Mouse (Mus musculus) gastrocnemius, adult 2 months (tissue): Measurements from ENCODE around the gene Unc45a. TPM values are rescaled to one million over a fixed set of nuclear protein-coding genes. Genes with fewer than 3 reads are reported as not detected.

ENCODE experiments used
- DNase-seq: peaks from one replicate; pipeline ENCODE4 v3.0.0; 2022
- H3K27ac ChIP-seq: fragments of 200-600 bp; 2 replicates; pipeline ENCODE4 v1.8.1; 2022; ENCODE audit warnings: mild to moderate bottlenecking
- H3K4me3 ChIP-seq: fragments of 200-600 bp; 2 replicates; pipeline ENCODE4 v1.8.1; 2022; ENCODE audit warnings: mild to moderate bottlenecking, moderate library complexity
- CTCF ChIP-seq: fragments of 200-600 bp; IDR thresholded peaks from 2 replicates; pipeline ENCODE4 v1.8.1; 2022; ENCODE audit warnings: antibody characterized with exemption, mild to moderate bottlenecking, moderate library complexity
- intact Hi-C: fragments of 180-260 bp; cut with DNase I; formaldehyde crosslinking; loops from one replicate; pipeline ENCODE4 v1.15.1; 2025
- total RNA-seq, 2 experiments: library from RNA; stranded (reverse); gene quantifications; 2 replicates each; pipeline ENCODE4 v1.2.3; 2021

Unc45a gene
- total RNA-seq, 2 experiments from 2014 or later = 12.3 to 12.7 TPM

- intact Hi-C loops = no loop called here
- TF ChIP-seq CTCF = no peak
- no peak overlapping the region; the same call in 1 of the 2 replicates for H3K27ac ChIP-seq
- H3K4me3 ChIP-seq = no peak overlapping the region
- DNase-seq = no peak
Measured at GRCm38 (mm10) chr7:80358039-80358438, 17.2 kb upstream of the Unc45a start.

GRCm38 (mm10) chr7:80357156-80357555 lies 16.4 kb upstream of the Unc45a start:
- intact Hi-C loops = no loop called here
- peak overlapping the region; percentile 31; the same call in 1 of the 2 replicates for H3K27ac ChIP-seq
- no peak for DNase-seq

DNA sequence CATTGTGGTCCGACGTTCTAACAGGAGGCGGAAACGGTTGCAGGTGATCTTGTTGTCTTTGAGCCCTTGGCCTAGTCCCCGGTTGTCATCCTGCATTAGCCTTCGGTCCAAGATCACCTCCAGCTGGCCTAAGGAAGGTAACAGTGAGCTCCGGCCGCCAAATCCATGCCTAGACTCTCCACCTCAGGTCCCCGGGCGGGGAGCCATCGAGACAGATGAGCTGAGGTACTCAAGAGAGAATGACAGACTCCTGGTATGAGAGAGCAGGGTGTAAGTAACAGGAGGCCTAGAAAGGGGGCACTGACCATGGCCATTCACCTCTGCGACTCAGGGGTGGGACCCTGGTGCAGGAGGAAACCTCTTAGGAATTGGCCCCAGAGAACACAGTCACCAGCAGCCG lies 15.5 kb upstream of the Unc45a start:
- intact Hi-C loops = no loop called here
- H3K27ac ChIP-seq = peak overlapping the region; percentile 31; the same call in 1 of the 2 replicates
- no peak for TF ChIP-seq CTCF

More at GRCm38 (mm10) chr7:80357156-80357555, 16.4 kb upstream of the Unc45a start:
- TF ChIP-seq CTCF = no peak
- no peak overlapping the region for H3K4me3 ChIP-seq

GRCm38 (mm10) chr7:80352920-80353319 lies 12.1 kb upstream of the Unc45a start:
- Histone ChIP-seq H3K4me3 (no peak overlapping the region), H3K27ac (peak overlapping the region; percentile 90)
- intact Hi-C loops = no loop called here
- peak; percentile 88 for DNase-seq
- 0 out of 2 replicates have a peak, but pooled peaks have one; percentile 0 for TF ChIP-seq CTCF

More for the DNA sequence above, 15.5 kb upstream of the Unc45a start:
- H3K4me3 ChIP-seq = no peak overlapping the region
- no peak for DNase-seq

DNA sequence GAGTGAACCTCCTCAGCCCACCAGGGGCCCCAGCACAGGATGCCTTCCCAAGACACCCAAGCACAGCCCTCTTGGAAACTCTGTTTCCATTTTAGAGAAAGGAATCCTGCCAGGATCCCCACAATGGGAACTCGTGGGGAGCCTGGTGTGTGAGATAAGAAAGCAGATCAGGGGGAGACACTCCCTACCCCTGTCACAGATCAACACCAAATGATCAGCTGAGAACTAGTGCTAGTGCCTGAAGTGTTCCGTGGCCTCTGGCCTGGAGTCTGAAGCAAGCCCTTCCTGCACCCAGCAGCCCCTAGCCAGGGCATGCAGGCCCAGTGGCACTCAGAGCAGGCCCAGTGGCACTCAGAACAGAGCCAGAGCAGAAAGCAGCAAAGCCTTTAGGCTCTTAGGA lies 10.0 kb upstream of the Unc45a start:
- intact Hi-C loops = no loop called here
- DNase-seq = no peak
- no peak overlapping the region for H3K27ac ChIP-seq
- TF ChIP-seq CTCF = no peak
- H3K4me3 ChIP-seq = no peak overlapping the region

DNA sequence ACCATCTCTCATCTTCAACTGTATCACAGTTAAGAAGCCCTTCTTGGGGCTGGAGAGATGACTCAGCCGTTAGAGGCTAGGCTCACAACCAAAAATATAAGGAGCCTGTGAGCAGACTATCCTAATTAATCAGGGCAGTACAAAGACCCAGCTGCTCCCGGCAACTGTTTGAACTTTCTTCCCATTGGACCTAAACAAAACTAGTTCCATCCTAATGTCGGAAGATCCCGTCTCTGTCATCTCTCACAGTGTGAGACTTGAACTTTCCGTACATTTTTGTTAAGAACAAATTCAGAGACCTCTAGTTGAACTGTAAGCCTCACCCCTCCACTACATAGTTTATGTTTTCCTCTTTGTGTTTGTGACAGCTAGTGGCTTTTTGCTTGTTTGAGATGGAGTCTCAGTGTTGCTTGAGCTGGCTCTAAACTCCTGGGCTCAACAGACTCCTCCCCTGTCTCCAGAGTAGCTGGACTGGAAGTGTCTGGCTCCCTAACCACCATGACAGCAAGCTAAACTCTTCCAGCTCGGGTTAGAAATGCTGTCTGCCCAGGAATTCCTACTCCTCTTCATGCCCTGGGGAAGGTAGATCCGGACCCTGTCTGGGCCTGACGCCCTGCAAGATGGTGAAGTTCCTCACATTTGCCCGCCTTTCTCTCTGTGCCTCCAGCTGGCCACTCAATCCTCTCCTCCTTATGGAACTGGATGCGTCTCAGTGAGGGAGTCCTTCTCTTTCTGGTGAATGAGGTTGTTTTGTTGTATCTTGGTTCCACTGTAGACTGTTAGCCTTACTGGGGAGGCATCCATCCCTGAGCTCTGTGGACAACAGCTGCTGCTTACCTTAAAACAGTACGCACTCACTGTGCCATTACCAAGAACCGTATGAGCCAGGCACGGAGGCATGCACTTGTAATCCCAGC lies 7.1 kb upstream of the Unc45a start:
- H3K27ac ChIP-seq = peak overlapping the region; percentile 38; the same call in 1 of the 2 replicates
- intact Hi-C loops = no loop called here
- no peak for DNase-seq
- TF ChIP-seq CTCF = no peak
- H3K4me3 ChIP-seq = no peak overlapping the region

DNA sequence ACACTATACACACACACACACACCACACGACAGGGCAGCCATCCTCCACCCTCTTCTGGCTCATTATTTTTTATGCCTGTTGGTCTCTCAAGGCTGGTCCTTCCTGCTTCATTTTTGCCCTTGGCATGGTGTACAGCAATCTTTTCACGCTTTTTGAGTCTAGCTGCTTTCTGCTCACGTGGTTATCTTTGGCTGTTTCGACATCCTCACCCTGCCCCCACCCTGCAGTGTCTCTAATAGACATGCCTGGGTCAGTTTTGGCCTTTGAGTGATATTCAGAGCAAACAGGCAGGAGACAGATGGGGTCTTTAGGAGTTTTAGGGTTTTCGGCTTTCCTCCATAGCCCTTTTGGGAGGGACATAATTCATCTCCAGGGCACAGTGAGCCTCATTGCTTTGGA lies 6.0 kb upstream of the Unc45a start:
- intact Hi-C loops = no loop called here
- peak overlapping the region; percentile 13; the same call in 1 of the 2 replicates for H3K4me3 ChIP-seq
- H3K27ac ChIP-seq = peak overlapping the region; percentile 68
- no peak for DNase-seq
- TF ChIP-seq CTCF = no peak

DNA sequence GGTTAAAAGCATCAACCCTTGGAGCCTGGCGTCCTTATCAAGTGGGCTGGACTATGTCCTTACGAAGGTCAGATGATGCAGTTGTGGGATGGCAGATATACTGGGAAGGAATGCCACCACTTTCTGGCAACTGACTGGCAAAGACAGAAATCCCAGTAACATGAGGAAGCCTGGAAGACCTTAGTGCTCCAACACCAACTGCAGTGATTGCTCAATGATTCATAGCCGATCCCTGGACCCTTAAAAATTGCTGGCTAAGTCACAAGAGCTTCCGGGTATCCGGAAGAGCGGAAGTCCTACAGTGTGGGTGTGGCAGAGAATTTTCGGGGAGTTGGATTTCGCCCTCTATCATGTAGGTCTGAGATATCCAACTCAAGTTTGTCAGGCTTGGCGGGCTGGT lies 5.4 kb upstream of the Unc45a start:
- intact Hi-C loops = no loop called here
- Histone ChIP-seq H3K4me3 (peak overlapping the region; percentile 13; the same call in 1 of the 2 replicates), H3K27ac (peak overlapping the region; percentile 68)
- TF ChIP-seq CTCF = no peak
- DNase-seq = no peak

DNA sequence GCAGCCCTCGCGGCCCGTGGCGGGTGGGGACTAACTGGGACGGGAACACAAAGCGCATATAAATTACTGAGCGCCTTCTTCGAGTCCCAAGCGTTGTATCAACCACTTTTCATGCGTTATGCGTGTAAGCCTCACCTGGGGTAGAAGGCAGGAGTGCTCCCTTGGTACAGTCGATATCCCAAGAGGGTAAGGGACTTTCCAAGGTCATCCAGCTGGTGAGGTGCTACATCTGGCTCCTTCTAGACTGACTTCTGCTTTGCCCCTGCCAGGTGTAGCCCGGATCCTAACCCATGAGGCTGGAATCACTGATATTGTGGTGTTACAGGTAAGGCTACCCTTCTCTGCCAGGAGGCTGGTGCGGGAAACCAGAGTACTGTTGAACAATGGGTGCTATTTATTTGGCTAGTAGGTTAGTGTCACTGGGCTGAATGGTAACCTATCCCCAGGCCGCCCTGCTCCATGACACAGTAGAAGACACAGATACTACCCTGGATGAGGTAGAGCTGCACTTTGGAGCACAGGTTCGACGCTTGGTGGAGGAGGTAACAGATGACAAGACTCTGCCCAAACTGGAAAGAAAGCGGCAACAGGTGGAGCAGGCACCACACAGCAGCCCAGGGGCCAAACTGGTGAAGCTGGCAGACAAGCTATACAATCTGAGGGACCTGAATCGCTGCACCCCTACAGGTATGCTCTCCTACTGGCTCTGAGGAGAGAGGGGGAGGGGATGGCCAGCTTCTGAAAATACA lies 2.6 kb upstream of the Unc45a start:
- peak overlapping the region; percentile 94 for H3K27ac ChIP-seq
- intact Hi-C loops = loop anchor here (1.0 kb wide), 1 partner anchor 27 kb away; no protein-coding TSS in a partner anchor
- no peak for DNase-seq
- peak overlapping the region; percentile 77 for H3K4me3 ChIP-seq
- no peak for TF ChIP-seq CTCF

DNA sequence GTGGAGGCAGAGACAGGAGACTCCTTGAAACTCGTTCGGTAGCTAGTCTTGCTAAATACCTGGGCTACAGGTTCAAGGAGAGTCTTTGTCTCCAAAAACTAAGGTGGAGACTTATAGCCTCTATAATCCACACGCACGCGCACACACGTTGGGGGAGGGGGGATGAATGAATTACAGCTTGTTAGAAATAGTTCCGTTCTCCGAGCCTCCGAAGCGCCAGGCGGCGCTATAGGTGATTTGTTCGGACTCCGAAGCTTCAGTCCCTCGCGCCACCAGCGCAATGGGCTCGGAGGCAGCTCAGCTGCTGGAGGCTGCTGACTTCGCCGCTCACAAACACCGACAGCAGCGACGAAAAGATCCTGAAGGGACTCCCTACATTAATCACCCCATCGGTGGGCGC lies 2.1 kb upstream of the Unc45a start, which contains the start of gene Hddc3:
Hddc3 (plus strand) TSS at position 247 of the 400 bp plus-strand sequence.
- intact Hi-C loops = loop anchor here (1.0 kb wide), 1 partner anchor 27 kb away; no protein-coding TSS in a partner anchor
- peak within 1 kb of the TSS; percentile 94 for H3K27ac ChIP-seq
- DNase-seq = peak; percentile 95
- peak; percentile 89 for TF ChIP-seq CTCF
- peak within 1 kb of the TSS; percentile 77 for H3K4me3 ChIP-seq

DNA sequence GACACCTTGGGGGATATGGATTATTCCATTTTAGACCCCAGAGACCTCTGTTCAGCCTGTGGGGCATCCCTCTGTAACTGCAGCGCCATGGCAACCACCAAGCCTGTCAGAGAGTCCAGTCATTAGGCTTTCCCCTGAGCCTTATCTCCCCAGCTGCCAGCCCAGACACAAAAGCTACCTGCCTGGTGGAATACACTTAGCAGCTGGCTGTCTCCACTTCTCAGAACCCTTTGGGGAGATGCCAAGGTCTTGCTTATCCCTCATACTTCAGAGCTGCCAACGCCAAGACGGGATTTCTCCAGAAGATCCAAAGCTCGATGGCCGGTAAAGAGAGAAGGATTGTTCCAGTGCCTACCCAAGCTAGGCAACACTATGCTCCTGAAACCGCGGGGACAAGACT lies 988 bp upstream of the Unc45a start:
- no peak overlapping the region for H3K27ac ChIP-seq
- H3K4me3 ChIP-seq = no peak overlapping the region
- DNase-seq = no peak
- TF ChIP-seq CTCF = no peak
- intact Hi-C loops = no loop called here

DNA sequence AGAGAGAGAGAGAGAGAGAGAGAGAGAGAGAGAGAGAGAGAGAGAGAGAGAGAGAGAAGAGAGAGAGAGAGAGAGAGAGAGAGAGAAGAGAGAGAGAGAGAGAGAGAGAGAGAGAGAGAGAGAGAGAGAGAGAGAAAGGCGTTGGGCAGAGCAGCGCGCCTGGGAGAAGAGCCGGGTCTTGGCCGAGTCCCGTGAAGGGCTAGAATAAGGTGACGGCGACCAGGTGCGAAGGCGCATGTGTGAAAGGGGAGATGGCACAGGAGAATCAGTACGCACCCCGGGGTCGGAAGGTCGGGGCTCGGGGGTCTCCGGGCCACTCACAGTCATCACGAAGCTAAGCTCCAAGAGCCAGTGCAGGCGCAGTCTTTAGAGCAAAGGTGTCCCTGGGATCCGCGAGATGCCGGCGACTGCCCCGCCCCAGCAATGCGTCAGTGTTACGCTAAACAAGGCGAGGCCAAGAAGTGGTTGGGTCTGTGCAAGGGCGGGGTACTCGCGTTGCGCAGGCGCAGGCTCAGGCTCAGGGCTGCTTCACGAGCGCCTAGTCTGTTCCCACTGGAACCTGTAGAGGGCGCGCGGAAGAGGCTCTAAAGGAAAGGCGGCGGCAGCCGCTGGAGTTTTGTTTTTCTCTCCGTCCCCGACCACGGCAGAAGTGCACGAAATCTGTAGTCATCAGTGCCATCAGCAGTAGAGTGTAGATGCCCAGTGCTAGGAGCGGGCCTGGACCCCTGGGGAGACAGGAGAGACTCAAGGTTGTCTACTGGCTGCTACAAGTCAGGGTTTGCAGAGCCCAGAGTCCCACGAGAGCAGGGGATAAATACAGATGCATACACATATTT lies 794 bp downstream of the Unc45a start:
- H3K27ac ChIP-seq = peak overlapping the region; percentile 95
- H3K4me3 ChIP-seq = peak overlapping the region; percentile 86
- intact Hi-C loops = no loop called here
- peak; percentile 98 for DNase-seq
- TF ChIP-seq CTCF = peak; percentile 93
